Mouse (Mus musculus): ENCODE results near the gene Pecam1. TPM values are rescaled to one million over a fixed set of nuclear protein-coding genes. Genes with fewer than 3 reads are reported as not detected.
"Not testable (repeated sequence)": the region's sequence is repeated elsewhere in the genome, so short reads cannot be mapped to it uniquely, and the experiment has no call there.

Pecam1 gene
- polyA plus RNA-seq, 1 experiment, result 57.9 TPM

- Histone ChIP-seq H3K36me3 (ENCODE audit: control insufficient read depth, insufficient read depth, low read length) (no peaks in the 10 kb centered on the region), H3K4me3 (ENCODE audit: control insufficient read depth, insufficient read depth, low read length) (no peak overlapping the region), H3K4me1 (replicated peaks; ENCODE audit: control insufficient read depth, insufficient read depth, low read length) (peaks cover 3% of the 10 kb centered on the region; the same call in 1 of the 2 replicates), H3K27me3 (ENCODE audit: control insufficient read depth, insufficient read depth, low read length) (no peaks in the 10 kb centered on the region), H3K27ac (ENCODE audit: control insufficient read depth, insufficient read depth, low read length) (no peak overlapping the region)
- no peak for DNase-seq
- TF ChIP-seq CTCF (IDR thresholded peaks at IDR 0.05; ENCODE audit: borderline replicate concordance, control insufficient read depth, extremely low read depth, insufficient read depth, low read length, poor library complexity) (no peak), POLR2A (IDR thresholded peaks at IDR 0.05; ENCODE audit: control insufficient read depth, extremely low read depth, insufficient read depth, low read length, poor library complexity) (no peak)
- 97% methylated on average over 5 of the region's 5 CpGs for WGBS
These were observed 5.5 kb downstream of the Pecam1 start for GRCm38 (mm10) chr11:106744949-106745348.

- no peak for DNase-seq
These were observed 8.0 kb downstream of the Pecam1 start for GRCm38 (mm10) chr11:106742388-106742841.

GRCm38 (mm10) chr11:106741826-106742225 is 8.6 kb downstream of the Pecam1 start:
- Histone ChIP-seq H3K36me3 (ENCODE audit: control insufficient read depth, insufficient read depth, low read length) (no peaks in the 10 kb centered on the region), H3K4me1 (replicated peaks; ENCODE audit: control insufficient read depth, insufficient read depth, low read length) (peaks cover 3% of the 10 kb centered on the region; the same call in 1 of the 2 replicates), H3K27me3 (ENCODE audit: control insufficient read depth, insufficient read depth, low read length) (no peaks in the 10 kb centered on the region), H3K4me3 (ENCODE audit: control insufficient read depth, insufficient read depth, low read length) (no peak overlapping the region), H3K27ac (ENCODE audit: control insufficient read depth, insufficient read depth, low read length) (no peak overlapping the region)
- 97% methylated on average over 3 of the region's 3 CpGs for WGBS
- no peak for DNase-seq
- TF ChIP-seq POLR2A (IDR thresholded peaks at IDR 0.05; ENCODE audit: control insufficient read depth, extremely low read depth, insufficient read depth, low read length, poor library complexity) (no peak), CTCF (IDR thresholded peaks at IDR 0.05; ENCODE audit: borderline replicate concordance, control insufficient read depth, extremely low read depth, insufficient read depth, low read length, poor library complexity) (no peak)

More at GRCm38 (mm10) chr11:106742388-106742841, 8.0 kb downstream of the Pecam1 start:
- WGBS, result 52% methylated on average over 6 of the region's 6 CpGs
- Histone ChIP-seq H3K36me3 (ENCODE audit: control insufficient read depth, insufficient read depth, low read length) (no peaks in the 10 kb centered on the region), H3K4me1 (replicated peaks; ENCODE audit: control insufficient read depth, insufficient read depth, low read length) (peaks cover 3% of the 10 kb centered on the region; the same call in 1 of the 2 replicates), H3K27ac (ENCODE audit: control insufficient read depth, insufficient read depth, low read length) (no peak overlapping the region), H3K4me3 (ENCODE audit: control insufficient read depth, insufficient read depth, low read length) (no peak overlapping the region), H3K27me3 (ENCODE audit: control insufficient read depth, insufficient read depth, low read length) (no peaks in the 10 kb centered on the region)
- TF ChIP-seq POLR2A (IDR thresholded peaks at IDR 0.05; ENCODE audit: control insufficient read depth, extremely low read depth, insufficient read depth, low read length, poor library complexity) (no peak), CTCF (IDR thresholded peaks at IDR 0.05; ENCODE audit: borderline replicate concordance, control insufficient read depth, extremely low read depth, insufficient read depth, low read length, poor library complexity) (no peak)

- Histone ChIP-seq H3K4me1 (replicated peaks; ENCODE audit: control insufficient read depth, insufficient read depth, low read length) (peaks cover 3% of the 10 kb centered on the region; the same call in 1 of the 2 replicates), H3K36me3 (ENCODE audit: control insufficient read depth, insufficient read depth, low read length) (no peaks in the 10 kb centered on the region), H3K27me3 (ENCODE audit: control insufficient read depth, insufficient read depth, low read length) (no peaks in the 10 kb centered on the region), H3K27ac (ENCODE audit: control insufficient read depth, insufficient read depth, low read length) (no peak overlapping the region), H3K4me3 (ENCODE audit: control insufficient read depth, insufficient read depth, low read length) (no peak overlapping the region)
- 89% methylated on average over 6 of the region's 6 CpGs for WGBS
- TF ChIP-seq CTCF (IDR thresholded peaks at IDR 0.05; ENCODE audit: borderline replicate concordance, control insufficient read depth, extremely low read depth, insufficient read depth, low read length, poor library complexity), result no peak
- no peak for TF ChIP-seq POLR2A (IDR thresholded peaks at IDR 0.05; ENCODE audit: control insufficient read depth, extremely low read depth, insufficient read depth, low read length, poor library complexity)
- DNase-seq, result no peak
These were observed 9.2 kb downstream of the Pecam1 start for GRCm38 (mm10) chr11:106741232-106741631.

- H3K4me1 ChIP-seq (replicated peaks; ENCODE audit: control insufficient read depth, insufficient read depth, low read length); H3K4me3 ChIP-seq (ENCODE audit: control insufficient read depth, insufficient read depth, low read length); H3K27me3 ChIP-seq (ENCODE audit: control insufficient read depth, insufficient read depth, low read length); H3K27ac ChIP-seq (ENCODE audit: control insufficient read depth, insufficient read depth, low read length); DNase-seq; H3K36me3 ChIP-seq (ENCODE audit: control insufficient read depth, insufficient read depth, low read length): not testable (repeated sequence)
- WGBS, result 95% methylated on average over 5 of the region's 8 CpGs
These were observed 9.7 kb downstream of the Pecam1 start for GRCm38 (mm10) chr11:106740724-106741123.

- H3K36me3 ChIP-seq (ENCODE audit: control insufficient read depth, insufficient read depth, low read length), result no peaks in the 10 kb centered on the region
- H3K4me1 ChIP-seq (replicated peaks; ENCODE audit: control insufficient read depth, insufficient read depth, low read length), result peaks cover 3% of the 10 kb centered on the region; the same call in 1 of the 2 replicates
- H3K4me3 ChIP-seq (ENCODE audit: control insufficient read depth, insufficient read depth, low read length), result no peak overlapping the region
- H3K27me3 ChIP-seq (ENCODE audit: control insufficient read depth, insufficient read depth, low read length), result no peaks in the 10 kb centered on the region
- no peak for DNase-seq
- TF ChIP-seq CTCF (IDR thresholded peaks at IDR 0.05; ENCODE audit: borderline replicate concordance, control insufficient read depth, extremely low read depth, insufficient read depth, low read length, poor library complexity) (no peak), POLR2A (IDR thresholded peaks at IDR 0.05; ENCODE audit: control insufficient read depth, extremely low read depth, insufficient read depth, low read length, poor library complexity) (no peak)
- WGBS, result 100% methylated on average over 2 of the region's 2 CpGs
- H3K27ac ChIP-seq (ENCODE audit: control insufficient read depth, insufficient read depth, low read length), result no peak overlapping the region
These were observed 11.3 kb downstream of the Pecam1 start for GRCm38 (mm10) chr11:106739116-106739515.

GRCm38 (mm10) chr11:106737178-106737621 is 13.2 kb downstream of the Pecam1 start:
- Histone ChIP-seq H3K36me3 (ENCODE audit: control insufficient read depth, insufficient read depth, low read length) (no peaks in the 10 kb centered on the region; the same call in 1 of the 2 replicates), H3K4me3 (ENCODE audit: control insufficient read depth, insufficient read depth, low read length) (no peak overlapping the region), H3K4me1 (replicated peaks; ENCODE audit: control insufficient read depth, insufficient read depth, low read length) (peaks cover 3% of the 10 kb centered on the region; the same call in 1 of the 2 replicates), H3K27me3 (ENCODE audit: control insufficient read depth, insufficient read depth, low read length) (no peaks in the 10 kb centered on the region), H3K27ac (ENCODE audit: control insufficient read depth, insufficient read depth, low read length) (no peak overlapping the region)
- 78% methylated on average over 12 of the region's 12 CpGs for whole genome bisulfite sequencing
- no peak for DNase-seq
- no peak for TF ChIP-seq CTCF (IDR thresholded peaks at IDR 0.05; ENCODE audit: borderline replicate concordance, control insufficient read depth, extremely low read depth, insufficient read depth, low read length, poor library complexity)
- TF ChIP-seq POLR2A (IDR thresholded peaks at IDR 0.05; ENCODE audit: control insufficient read depth, extremely low read depth, insufficient read depth, low read length, poor library complexity), result no peak

Measured in thymus, adult 2 months (tissue).